Mouse (Mus musculus): ENCODE results near the gene Supt4a. TPM values are rescaled to one million over a fixed set of nuclear protein-coding genes. Genes with fewer than 3 reads are reported as not detected.

The Supt4a gene
- polyA plus RNA-seq, 1 experiment = 10.8 TPM

GRCm38 (mm10) chr11:87755360-87756017 is 18.1 kb downstream of the Supt4a start:
- no peak for TF ChIP-seq GATA1 (IDR thresholded peaks at IDR 0.05; ENCODE audit: low read length)

DNA sequence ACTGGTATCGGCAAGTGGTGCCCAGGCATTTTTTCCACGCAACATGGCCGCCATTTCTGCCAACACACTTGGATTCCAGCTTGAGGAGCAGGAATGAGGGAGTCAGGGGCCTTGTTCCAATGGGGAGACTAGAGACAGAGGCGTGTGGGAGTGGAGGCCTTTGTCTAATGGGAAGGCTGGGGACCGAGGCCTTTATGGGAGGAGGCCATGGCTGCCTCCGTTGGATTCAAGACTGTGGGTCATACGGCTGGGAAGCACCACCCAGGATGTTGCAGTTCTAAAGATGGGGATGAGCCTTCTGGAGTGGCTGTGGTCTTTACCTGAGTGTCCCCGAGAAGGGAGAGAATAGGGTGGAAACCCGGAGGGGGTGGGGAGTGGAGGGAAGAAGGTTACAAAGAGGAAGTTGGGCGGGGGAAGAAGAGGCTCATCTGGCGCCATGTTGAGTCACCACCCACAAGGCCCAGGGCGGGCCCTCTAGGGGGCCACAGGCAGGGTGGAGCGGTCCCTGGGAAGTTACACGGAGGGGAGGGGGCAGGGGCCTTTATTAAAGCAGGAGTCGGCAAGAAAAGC is 19.0 kb downstream of the Supt4a start:
- no peak for TF ChIP-seq GATA1 (IDR thresholded peaks at IDR 0.05; ENCODE audit: low read length)

DNA sequence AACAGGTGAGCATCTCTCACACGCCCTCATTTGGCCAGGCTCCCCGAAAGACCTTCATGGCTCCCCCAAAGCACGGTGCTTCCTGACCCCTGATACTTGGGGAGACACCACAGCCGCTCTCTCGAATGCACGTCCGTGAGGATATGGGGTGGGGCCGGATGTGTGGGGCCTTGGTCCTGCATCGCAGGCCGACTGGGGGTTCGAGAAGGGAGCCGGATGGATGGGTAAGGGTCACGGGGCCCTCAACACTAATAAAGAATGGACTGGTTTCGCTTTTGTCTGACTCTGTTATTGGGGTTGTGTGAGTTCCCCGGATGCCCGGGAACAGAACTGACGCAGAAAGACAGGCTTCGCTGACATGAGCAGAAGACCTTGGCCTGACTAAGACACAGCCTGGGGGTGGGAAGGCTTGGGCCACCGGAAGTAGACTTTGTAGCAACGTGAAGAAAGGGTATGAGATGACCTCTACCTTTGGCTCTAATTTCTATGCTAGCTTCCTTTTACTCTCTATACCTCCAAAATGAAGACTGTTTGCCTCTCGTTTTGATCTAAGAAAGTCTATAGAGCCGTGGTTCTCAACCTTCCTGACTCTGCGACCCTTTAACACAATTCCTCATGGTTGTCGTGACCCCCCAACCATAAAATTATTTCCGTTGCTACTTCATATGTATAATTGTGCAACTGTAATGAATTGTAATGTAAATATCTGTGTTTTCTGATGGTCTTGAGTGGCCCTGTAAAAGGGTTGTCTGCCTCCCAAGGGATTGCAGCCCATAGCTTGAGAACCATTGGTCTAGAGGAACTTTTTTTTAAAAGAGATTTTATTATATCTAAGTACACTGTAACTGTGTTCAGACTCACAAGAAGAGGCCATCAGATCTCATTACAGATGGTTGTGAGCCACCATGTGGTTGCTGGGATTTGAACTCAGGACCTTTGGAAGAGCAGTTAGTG is 19.9 kb downstream of the Supt4a start:
- no peak for TF ChIP-seq GATA1 (IDR thresholded peaks at IDR 0.05; ENCODE audit: low read length)

GRCm38 (mm10) chr11:87758161-87758911 is 21.0 kb downstream of the Supt4a start:
- TF ChIP-seq GATA1 (IDR thresholded peaks at IDR 0.05; ENCODE audit: low read length) = no peak

DNA sequence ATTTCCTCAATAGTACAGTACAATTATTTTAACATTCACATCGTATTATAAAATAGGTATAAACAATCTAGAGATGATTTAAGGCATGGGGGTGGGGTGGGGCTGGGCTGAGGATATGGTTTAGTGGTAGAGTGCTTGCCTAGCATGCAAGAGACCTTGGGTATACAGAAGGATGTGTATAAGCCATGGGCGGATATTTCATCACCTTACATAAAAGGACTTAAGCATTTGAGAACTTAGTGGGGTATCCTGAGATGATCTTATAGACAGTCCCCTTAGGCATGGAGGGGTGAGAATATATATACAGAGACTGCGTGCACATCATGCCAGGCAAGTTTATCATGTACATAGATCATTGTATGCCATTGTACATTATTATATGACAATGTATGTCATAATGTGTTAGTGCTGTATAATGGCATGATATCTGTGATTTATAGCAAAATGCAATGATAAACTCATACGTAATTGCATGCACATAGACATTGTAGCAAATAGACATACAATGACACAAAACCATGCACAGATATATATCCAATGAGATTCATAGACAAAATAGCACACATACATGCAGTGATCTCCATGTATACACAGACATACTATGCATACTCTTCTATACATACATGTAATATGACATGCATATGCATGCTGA is 21.7 kb downstream of the Supt4a start:
- TF ChIP-seq GATA1 (IDR thresholded peaks at IDR 0.05; ENCODE audit: low read length) = no peak

GRCm38 (mm10) chr11:87759609-87760005 is 22.3 kb downstream of the Supt4a start:
- TF ChIP-seq GATA1 (IDR thresholded peaks at IDR 0.05; ENCODE audit: low read length) = no peak

- no peak for TF ChIP-seq GATA1 (IDR thresholded peaks at IDR 0.05; ENCODE audit: low read length)
Observed at GRCm38 (mm10) chr11:87760301-87761081, 23.1 kb downstream of the Supt4a start, which contains the start of gene Tspoap1. Tspoap1 (plus strand) TSS chr11:87760541.

- TF ChIP-seq GATA1 (IDR thresholded peaks at IDR 0.05; ENCODE audit: low read length) = no peak
Observed at GRCm38 (mm10) chr11:87761181-87761721, 23.9 kb downstream of the Supt4a start.

- TF ChIP-seq GATA1 (IDR thresholded peaks at IDR 0.05; ENCODE audit: low read length) = no peak
Observed at GRCm38 (mm10) chr11:87761806-87762701, 24.7 kb downstream of the Supt4a start.

DNA sequence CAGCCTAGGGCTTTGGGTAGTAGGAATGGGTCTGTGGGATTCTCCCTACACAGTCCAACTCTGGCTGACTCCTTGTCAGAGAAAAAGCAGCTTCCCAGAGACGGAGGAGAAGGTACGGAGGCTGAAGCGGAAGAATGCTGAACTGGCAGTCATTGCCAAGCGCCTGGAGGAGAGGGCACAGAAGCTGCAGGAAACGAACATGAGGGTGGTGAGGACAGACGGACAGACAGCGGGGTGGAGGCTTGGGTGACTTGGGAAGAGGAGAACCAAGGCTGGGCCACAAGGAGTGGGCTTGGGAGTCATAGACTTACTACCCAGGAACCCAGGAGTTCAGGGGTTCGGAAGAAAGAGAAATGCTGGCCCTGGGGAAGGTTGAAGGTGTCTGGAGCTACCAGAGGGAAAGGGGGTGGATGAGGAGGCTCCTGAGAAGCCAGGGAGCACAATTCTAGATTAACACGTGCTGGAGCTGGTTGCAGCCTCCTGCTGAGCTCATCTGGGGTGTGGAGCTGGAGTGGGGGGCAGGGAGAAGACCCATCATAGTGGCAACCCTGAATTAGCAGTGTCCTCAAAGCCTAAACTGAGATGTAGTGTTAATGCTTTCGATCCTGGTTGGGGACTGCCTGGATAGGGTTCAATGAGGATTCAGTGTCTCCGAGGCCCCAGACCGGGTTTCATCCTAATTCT is 25.5 kb downstream of the Supt4a start:
- no peak for TF ChIP-seq GATA1 (IDR thresholded peaks at IDR 0.05; ENCODE audit: low read length)

GRCm38 (mm10) chr11:87763511-87763987 is 26.2 kb downstream of the Supt4a start:
- no peak for TF ChIP-seq GATA1 (IDR thresholded peaks at IDR 0.05; ENCODE audit: low read length)
